Mouse (Mus musculus) granulocyte monocyte progenitor cell, adult 5-6 weeks (primary cell): ENCODE measurements at regions not wholly inside any gene's neighbourhood (a gene's known extent, or its start where the extent isn't known, plus 50 kb on each side); places are given as distances from the start of the nearest gene placed in this dataset.

Source experiments
- ATAC-seq: replicated peaks from 2 replicates; pipeline ENCODE4 v1.8.0; 2016; ENCODE audit warnings: mild to moderate bottlenecking, moderate TSS enrichment, inconsistent platforms; ENCODE audit not compliant: poor library complexity, severe bottlenecking

DNA sequence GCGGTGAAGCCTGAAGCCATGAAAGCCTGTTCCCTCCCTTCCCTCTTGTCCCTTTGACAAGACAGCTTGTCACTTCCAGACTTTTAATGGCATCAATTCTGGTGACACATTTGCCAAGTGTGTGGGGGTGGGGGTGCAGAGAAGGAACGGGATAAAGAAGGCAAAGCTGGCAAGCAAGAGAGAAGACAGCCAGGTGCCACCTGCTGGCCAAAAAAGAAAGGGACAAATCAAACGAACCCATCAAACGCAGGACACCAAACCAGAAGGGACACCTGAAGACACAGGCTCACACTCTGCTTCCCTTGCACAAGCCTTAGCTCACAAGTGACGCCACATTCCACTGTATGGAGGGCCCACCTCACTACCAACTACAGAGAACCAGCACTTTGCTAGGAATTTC is 197.0 kb upstream of the Klf14 start:
- ATAC-seq: peak; percentile 29

DNA sequence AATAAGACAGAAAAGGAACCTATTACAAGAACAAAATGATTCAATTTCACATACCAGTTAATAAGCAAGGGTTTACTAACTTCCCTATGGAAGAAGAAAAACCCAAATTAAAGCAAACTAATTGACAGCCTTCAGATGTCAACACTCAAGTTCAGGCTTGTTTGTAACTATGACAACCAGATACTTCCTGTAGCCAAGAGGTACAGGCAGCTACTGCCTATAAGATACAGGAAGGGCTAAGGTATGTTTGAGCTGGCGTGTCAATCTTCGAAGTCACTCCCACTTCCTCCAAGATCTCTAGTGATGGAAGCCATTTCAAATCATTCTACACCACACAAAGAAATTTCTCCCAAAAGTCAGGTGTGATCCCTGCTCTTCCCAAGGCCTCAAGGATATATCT is 198.1 kb upstream of the Klf14 start:
- ATAC-seq: peak; percentile 68

DNA sequence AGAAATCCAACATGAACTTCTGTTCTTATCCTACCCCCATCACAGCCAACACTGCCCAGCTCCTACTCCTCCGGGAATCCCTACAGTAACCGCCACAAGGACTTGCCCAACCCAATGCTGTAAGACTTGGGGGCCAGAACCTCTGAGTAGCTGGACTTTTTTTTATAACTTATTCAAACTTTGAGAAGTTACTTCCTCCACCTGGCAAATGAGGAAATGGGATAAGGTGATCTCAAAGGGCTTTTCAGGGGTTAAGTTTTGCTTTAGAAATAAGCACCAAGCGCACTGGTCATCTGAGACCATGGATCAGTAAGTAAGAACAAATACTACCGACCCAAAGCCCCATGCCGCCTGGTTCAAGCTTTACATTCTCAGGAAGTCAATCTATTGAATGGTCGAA is 198.6 kb upstream of the Klf14 start:
- ATAC-seq: peak; percentile 47

DNA sequence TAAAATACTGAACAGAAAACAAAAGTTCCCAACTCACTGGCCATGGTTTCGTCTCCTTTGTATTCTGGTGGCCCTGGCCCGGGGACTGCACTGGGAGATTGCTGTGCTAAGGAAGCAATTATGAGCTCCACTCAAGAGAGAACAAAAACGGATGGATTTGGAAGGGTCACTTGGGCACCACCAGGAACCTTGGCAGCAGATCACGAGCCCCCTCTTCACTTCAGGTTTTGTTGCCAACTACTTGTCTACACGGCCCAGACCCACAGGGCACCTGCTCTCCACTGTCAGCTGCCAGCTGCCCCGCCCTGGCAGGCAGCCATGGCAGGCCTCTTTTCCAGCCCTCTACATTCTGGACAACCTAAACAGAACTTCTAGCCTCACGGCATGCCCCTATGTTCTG is 199.8 kb upstream of the Klf14 start:
- no peak for ATAC-seq

DNA sequence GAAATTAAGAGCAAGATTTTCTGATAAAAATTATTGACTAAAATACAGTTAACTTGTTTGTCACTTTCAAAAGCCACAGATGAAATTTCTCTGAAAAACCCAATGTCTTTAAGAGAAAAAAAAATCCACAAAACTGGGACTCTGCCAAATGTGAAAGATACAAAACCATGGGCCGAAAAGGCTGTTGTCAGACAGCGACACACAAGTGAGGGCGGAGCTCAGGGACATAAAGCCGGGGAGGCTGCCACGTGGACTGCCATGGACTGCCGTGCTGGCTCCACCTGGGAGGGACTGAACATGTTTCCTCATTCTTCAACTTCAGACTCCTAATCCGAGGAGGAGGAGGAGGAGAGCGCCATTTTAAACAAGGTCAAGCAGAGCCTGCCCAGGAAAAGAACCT is 200.4 kb upstream of the Klf14 start:
- peak; percentile 45 for ATAC-seq

DNA sequence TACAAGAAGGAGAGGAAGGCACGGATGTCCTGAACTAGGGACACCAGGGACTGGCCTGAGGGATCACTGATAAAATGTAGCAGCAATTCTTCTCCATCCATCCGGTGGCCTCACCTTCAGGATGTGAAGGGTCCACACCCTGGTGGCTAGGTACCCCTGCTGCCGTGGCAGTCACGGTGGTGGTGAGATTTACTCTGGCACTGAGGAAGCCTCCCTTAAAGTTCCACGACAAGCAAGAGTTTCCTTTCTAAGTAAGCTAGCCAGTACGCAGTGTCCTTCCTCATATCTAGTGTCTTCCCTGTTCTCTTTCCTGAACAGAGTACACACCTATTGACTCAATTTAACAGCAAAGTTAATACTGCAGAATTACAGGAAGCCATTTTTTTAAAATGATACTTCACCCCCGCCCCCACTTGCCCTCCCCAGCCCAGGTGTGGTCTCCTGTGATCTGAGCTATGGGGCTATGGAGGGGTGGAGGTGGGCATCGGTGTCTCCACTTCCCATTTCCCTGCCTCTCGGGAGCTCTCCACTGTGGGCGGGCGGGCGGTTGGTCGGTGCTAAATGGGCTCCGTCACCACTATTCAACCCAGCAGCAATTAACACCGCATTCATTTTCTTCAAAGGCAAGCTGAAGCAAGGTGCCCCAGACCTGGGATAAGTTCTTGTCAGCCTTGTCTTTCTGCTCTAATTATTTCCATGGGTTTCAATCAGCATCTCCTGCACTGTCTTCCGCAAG is 201.2 kb upstream of the Klf14 start:
- ATAC-seq: no peak

DNA sequence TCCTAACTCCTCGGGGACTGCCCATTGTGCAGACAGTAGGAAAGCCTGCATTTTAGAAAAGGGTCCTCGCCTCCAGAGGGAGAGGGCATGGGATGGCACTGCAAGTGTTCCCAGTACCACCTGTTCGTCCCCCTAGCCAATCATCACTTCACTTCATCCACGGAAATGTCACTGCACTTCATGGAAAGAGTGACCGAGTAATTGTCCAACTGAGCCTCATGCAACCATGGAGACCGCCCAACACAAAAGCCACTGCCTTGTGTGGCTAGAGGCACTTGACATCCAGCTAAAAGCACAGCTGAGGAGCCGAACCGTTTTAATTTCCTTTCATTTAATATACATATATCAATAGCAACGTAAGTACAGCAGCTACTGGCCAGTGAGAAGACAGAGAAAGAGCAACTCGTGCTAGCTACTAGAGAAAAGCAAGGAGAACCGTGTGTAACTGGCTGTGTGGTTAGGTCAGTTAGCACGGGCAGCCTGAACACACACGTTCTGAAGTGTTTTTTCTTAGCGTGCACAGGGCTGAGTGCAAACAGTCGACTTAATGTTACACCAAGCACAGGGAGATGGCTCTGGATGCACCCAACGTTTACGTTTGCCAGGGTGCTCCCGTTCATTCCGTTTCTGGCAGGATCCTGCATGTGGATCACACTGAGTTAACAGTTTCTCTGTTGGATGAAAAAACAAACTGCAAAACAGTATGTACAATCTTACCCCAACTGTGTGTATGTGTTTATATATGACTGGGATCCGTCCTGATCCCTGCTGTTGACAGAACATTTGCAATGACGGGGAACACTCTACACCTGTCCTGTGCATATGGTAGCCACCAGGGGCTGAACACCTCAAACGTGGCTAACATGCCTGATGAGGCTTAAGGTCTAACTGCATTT is 202.8 kb upstream of the Klf14 start:
- no peak for ATAC-seq

DNA sequence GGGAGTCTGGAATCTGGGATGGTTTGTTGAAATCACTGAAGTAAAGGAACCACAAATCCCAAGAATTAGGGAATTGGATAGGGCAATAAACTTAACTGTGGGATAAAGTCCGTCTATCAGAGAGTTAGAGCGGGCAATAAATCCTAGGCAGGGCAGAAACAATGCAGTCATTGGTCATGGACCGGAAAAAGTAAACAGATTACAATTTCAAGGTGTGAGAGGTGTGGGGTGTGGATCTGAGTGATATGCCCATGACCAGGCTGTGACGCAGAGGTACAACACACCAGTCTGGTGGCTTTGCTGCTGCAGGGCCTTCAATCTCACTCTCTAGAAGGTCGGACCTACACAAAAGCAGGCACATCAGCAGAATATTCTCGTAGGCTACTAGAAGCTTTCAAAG is 206.1 kb upstream of the Klf14 start:
- ATAC-seq: no peak

DNA sequence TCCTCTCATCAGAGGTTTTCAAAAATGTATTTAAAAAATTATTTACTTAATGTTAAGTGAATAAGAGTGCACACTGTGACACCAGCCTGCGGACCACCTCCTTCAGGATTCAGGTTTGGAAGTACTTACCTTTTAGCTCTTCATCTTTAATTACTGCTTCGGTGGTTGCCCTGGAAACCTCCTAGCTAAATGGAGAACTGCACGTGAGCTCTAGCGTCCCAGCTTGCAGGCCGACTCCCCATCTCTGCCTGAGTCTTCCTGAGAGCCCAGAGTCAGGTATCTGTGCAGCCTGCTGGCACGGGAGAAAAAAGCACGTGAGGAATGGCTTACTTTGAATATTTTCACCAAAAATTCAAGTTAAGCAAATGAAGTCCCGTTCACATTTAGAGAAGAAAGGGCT is 207.5 kb upstream of the Klf14 start:
- ATAC-seq: no peak

DNA sequence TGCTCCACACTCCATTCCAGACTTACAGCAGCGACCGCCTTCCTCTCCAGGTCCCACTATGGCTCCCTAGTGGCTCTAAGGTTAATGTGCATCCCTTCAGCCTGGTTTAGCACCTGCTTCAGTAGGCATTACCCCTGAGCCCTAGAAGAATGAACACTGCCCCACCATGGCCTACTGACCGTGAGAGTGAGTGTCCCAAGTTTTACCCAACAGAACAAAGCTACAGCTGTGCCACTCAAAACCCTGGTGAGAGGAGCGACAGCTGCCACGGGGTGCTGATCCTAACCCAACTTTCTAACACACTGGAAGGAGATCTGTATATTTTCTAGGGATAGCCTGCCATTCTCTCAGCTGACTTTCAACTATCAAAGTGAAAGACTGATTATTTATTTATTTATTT is 208.9 kb upstream of the Klf14 start:
- ATAC-seq: no peak

DNA sequence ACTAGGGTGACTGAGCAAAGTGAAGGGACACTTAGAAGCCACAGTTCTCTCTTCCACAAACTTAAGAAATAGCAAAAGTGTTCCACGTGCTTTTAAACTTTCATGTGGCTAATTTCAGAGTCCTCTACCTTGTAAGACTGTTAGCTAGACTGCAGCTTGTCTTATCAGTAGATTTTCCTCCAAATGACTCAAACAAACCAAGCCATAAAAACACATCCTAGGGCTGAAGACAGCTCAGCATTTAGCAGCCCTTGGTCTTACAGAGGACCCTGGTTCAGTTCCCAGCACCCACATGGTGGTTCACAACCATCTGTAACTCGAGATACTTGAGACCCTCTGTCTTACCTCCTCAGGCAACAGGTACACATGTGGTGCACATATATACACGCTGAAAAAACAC is 209.9 kb upstream of the Klf14 start:
- no peak for ATAC-seq

DNA sequence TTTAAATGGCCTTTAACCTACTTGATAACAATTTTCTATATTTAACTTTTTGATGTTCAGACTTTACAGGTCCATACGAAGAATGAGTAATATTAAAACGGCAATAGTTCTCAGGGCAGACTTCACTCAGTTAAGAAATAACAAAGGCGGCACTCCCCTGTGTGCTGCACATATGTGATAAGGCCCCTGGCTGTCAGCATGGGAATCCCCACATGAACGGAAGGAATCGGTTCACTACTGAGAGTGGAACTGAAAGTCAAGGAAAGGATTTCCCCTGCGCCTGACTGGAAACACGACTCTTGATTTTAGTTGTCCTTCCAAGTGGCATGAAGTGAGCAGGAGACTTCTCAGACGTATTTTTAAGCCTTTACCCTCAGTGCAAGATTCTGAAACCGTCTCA is 210.5 kb upstream of the Klf14 start:
- peak; percentile 81 for ATAC-seq

DNA sequence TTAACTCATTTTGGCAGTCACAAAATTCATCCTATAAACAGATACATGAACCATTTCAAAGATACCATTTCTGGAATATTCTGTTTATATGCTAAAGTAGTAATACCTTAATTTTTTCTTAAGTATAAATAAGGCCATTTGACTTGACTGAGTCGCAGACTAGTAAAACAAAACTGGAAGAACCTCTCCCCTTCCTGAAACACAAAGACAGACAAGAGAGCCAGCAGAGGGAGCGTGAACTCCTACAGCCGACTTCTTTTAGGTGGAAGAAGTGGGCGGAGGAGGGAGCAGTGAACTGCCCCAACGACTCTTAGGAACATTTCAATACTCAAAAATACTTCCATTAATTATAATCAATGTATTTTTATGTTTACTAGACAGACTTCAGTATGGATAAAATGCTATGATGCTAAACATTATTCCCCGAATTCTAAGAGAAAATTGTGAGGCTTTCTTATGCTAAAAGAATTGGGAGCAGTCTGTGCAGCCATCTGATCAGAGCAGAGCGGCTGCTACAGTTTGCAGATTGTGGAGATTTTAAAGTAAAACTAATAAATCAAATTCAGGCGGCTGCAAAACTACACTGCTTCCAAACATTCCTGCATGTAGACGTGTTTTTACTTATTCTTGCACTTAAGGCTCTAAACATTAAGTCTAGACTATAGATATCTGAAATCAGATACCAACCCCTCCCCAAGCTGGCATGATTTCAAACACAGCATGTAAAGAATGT is 211.2 kb upstream of the Klf14 start:
- ATAC-seq: no peak

DNA sequence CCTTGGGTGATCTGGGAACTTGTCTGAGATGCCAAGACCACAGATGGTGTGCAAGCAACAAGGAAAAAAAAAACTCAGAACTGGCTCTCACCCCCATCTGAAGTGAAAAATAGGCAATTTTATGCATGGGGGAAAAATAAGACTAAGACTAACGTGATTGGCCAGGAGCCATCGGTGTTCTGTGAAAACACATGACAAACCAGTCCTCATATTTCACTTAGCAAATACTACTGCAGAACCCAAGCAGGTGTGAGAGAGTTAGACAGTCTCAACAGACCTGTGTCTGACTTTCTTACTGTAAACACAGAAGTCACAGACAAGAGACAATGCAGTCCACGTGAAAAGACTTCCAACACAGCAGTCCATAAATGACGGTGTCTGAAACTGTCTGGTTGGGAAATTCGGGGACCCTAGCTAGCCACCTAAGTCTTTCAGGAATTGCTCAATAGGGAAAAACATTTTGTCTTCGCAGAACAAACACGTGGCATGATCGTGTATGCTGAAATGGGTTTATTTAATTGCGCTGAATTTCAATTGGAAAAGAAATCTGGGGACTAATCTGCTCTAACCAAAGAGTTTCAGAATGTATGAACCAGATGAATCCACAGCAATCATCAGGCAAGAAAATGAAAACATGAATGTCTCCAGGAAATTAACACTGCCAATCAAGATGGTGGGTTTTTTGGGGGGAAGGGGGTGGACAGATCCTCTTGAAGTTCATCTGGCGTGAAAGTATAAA is 213.1 kb upstream of the Klf14 start:
- ATAC-seq: no peak

DNA sequence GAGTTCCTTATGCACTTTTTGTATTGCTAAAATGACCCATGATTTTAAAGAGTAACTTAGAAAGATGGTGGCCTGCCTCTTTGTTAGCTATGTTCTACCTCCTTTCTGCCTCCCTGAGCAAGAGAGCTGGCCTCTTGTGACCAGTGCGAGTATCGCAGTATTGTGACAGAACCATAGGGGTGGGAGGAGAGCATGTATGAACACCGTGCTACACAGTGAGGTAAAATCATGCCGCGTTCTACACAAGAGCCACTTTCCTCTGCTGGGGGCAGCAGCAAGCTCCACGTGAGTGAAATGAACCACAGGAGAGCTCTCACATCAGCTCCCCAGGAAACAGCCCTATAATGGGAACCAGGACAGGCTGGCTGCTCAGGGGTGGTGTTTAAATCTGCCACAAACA is 216.9 kb upstream of the Klf14 start:
- ATAC-seq: peak; percentile 61

DNA sequence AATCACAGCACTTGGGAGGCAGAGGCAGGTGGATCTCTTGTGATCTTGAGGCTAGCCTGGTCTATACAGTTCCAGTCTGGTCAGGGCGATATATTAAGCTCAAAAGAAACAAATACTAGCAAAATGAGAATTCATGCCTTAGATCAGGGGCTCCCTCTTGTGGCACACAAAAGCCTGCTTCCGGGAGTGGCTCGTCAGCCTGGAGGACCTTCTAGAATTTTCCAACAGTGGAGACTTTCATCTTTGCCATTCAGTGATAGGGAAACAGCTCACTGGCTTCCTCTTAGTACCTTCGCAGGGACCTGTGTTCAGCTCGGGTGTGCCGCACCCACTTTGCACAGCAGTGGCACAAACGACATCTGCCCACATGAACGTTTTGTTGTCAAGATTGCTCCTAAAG is 217.5 kb upstream of the Klf14 start:
- peak; percentile 57 for ATAC-seq

DNA sequence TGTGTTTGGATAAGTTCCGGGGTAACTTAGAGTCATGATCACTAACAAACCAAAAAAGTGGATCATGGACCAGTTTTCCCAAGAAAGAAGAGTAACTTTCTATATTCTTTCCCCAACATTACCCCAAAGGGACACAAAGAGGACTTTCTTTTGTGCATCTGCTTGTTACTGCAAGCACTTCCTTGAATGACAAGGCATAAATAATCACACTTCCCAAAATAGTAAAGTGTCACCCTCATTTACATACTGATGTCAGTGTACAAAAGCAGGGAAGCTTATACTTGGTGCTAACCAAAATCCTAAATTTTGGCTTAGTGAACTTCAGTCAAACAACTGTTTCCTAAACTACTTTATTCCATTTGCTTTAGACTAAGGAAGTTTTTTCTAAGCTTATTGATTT is 218.0 kb upstream of the Klf14 start:
- peak; percentile 59 for ATAC-seq

DNA sequence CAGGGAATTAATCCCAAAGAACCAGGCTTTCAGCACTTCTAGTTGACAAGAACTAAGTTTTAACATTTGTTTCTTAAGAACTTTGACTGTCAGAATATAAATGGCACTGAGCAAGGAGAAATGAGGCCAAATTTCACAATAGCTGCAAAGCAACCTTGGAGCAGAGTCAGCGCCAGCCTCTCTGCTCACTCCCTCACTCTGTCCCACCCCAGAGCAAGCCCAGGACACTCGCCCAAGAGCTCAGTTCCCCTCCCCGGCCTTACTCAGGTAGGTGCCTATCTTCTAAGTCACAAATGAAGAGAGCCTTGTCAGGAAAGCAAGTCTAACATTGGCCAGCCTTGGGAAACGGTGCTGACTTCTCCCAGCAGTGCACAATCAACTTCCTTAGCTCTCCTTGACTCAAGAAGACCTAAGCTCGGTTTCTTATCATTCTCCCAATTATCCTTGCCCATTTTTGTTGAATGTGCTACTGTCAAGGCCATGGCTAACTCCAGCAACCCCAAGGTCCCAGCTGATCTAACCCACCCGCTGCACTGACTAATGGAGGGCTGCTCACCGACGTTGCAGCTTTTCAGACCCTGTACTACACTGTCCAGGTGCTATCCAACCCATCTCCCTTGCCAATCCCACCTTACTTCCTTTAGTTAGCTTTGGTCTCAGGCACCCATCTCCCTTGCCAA is 219.5 kb upstream of the Klf14 start:
- ATAC-seq: peak; percentile 36

DNA sequence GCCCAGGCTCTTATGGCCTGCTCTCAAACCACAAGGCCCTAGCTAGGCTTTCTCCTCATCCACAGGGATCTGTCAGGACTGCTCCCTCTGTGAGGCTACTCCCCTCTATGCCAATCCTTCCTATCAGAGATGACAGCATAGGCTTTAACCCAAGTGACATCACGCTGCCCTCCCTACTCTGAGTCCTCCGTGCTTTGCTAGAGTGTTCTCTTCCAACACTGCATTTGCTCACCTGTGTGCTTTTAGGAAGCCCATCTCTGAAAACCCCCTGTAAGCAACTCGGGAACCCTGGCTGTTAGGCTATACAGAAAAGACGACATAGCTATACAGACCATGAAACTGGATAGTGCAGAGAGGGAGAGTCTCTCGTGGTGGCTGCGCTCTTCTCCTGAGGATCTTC is 216.3 kb upstream of the Mkln1 start:
- no peak for ATAC-seq

DNA sequence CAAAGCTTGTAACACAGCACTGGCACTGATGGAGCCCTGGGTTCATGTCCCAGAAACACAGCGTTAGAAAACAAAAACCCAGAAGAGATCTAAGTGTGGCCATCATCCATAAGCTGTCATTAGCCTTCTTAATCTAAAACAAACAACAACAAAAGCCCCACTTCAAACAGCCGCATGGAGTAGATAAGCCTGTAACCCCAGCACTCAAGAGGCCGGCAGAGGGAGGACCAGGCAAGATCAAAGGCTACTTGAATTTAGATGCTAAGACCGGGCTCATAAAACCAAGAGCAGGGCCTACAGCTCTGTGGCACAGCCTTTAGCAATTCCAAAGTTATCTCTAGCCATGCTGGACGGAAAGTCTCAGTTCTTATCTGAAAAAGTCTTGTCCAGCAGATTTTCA is 215.4 kb upstream of the Mkln1 start:
- no peak for ATAC-seq
